Mouse (Mus musculus): Measurements from ENCODE around the gene Det1. TPM values are rescaled to one million over a fixed set of nuclear protein-coding genes. Genes with fewer than 3 reads are reported as not detected.

The Det1 gene
- polyA plus RNA-seq, 1 experiment from 2014 or later = 5.4 TPM

GRCm38 (mm10) chr7:78872831-78873230 lies 25.8 kb upstream of the Det1 start:
- no peak overlapping the region for H3K4me3 ChIP-seq (ENCODE audit: inconsistent target)
- WGBS (ENCODE audit: missing documents) = 87% methylated on average over 5 of the region's 5 CpGs
- H3K27ac ChIP-seq = no peak overlapping the region
- no peaks in the 10 kb centered on the region for H3K36me3 ChIP-seq (ENCODE audit: inconsistent target)
- no peaks in the 10 kb centered on the region for H3K79me2 ChIP-seq (ENCODE audit: inconsistent target)

- no peaks in the 10 kb centered on the region for H3K36me3 ChIP-seq (ENCODE audit: inconsistent target)
- 22% methylated on average over 6 of the region's 6 CpGs for WGBS (ENCODE audit: missing documents)
Observed at GRCm38 (mm10) chr7:78872366-78872765, 25.3 kb upstream of the Det1 start.

GRCm38 (mm10) chr7:78868731-78869130 lies 21.7 kb upstream of the Det1 start:
- Histone ChIP-seq H3K79me2 (ENCODE audit: inconsistent target) (no peaks in the 10 kb centered on the region), H3K36me3 (ENCODE audit: inconsistent target) (no peaks in the 10 kb centered on the region), H3K27ac (no peak overlapping the region), H3K4me3 (ENCODE audit: inconsistent target) (no peak overlapping the region)
- WGBS (ENCODE audit: missing documents) = 69% methylated on average over 5 of the region's 5 CpGs

More at GRCm38 (mm10) chr7:78872366-78872765, 25.3 kb upstream of the Det1 start:
- Histone ChIP-seq H3K27ac (no peak overlapping the region), H3K79me2 (ENCODE audit: inconsistent target) (no peaks in the 10 kb centered on the region), H3K4me3 (ENCODE audit: inconsistent target) (no peak overlapping the region)

GRCm38 (mm10) chr7:78865212-78865949 lies 18.3 kb upstream of the Det1 start:
- H3K4me3 ChIP-seq (ENCODE audit: inconsistent target) = no peak overlapping the region
- no peaks in the 10 kb centered on the region for H3K79me2 ChIP-seq (ENCODE audit: inconsistent target)
- 75% methylated on average over 12 of the region's 12 CpGs for WGBS (ENCODE audit: missing documents)
- no peak overlapping the region for H3K27ac ChIP-seq
- no peaks in the 10 kb centered on the region for H3K36me3 ChIP-seq (ENCODE audit: inconsistent target)

DNA sequence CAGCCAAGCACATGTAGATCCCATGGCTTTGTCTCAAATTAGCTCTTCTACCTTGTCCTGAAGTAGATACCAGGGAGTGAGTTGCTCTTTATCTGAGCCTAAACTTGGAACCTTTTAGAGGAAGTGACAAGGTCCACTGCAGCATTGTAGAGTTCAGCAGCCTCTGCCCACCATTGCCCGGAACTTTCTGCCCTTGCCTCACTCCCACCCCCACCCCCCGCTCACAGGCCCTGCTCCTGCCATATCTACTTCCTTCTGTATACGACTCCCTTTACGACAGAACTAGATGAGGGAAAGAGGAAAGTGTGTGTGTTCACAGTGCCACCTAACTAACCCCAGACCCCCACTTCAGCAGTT lies 17.4 kb upstream of the Det1 start:
- Histone ChIP-seq H3K4me3 (ENCODE audit: inconsistent target) (no peak overlapping the region), H3K27ac (no peak overlapping the region)
- WGBS (ENCODE audit: missing documents) = 12% methylated on average over 4 of the region's 4 CpGs

GRCm38 (mm10) chr7:78863796-78864445 lies 16.9 kb upstream of the Det1 start:
- 85% methylated on average over 7 of the region's 7 CpGs for WGBS (ENCODE audit: missing documents)
- Histone ChIP-seq H3K27ac (no peak overlapping the region), H3K4me3 (ENCODE audit: inconsistent target) (no peak overlapping the region), H3K79me2 (ENCODE audit: inconsistent target) (no peaks in the 10 kb centered on the region), H3K36me3 (ENCODE audit: inconsistent target) (no peaks in the 10 kb centered on the region)

More for the DNA sequence above, 17.4 kb upstream of the Det1 start:
- Histone ChIP-seq H3K79me2 (ENCODE audit: inconsistent target) (no peaks in the 10 kb centered on the region), H3K36me3 (ENCODE audit: inconsistent target) (no peaks in the 10 kb centered on the region)

DNA sequence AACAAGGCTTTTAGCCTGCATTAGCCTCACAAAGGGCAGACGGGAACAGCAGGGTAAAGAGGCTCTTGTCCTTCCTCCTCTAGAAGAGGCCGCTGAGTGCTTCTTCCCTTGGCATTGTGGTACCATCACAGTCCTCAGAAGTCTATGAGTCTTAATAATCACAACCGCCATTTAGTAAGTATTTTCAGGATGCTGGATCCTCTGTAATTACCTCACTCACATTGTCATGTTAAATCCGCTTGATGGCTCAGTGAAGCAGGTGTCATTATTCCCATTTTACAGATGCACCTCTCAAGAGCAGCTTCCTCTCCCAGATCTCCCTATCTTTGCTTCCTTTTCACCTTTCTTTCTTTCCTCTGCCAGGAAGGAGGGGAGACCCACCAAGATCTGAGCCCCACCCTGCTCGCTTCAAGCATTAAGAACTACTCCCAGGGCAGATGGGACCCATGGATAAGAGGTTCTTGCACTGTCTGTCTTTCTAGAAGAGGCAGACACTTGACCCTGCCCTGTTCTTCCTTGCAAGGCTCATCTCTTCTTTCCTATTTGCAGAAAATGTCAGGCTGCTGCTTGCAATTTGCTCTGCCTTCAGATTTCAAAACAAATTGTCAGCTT lies 8.1 kb upstream of the Det1 start:
- H3K27ac ChIP-seq = no peak overlapping the region
- 69% methylated on average over 5 of the region's 5 CpGs for WGBS (ENCODE audit: missing documents)
- H3K4me3 ChIP-seq (ENCODE audit: inconsistent target) = no peak overlapping the region
- H3K79me2 ChIP-seq (ENCODE audit: inconsistent target) = no peaks in the 10 kb centered on the region
- no peaks in the 10 kb centered on the region for H3K36me3 ChIP-seq (ENCODE audit: inconsistent target)

DNA sequence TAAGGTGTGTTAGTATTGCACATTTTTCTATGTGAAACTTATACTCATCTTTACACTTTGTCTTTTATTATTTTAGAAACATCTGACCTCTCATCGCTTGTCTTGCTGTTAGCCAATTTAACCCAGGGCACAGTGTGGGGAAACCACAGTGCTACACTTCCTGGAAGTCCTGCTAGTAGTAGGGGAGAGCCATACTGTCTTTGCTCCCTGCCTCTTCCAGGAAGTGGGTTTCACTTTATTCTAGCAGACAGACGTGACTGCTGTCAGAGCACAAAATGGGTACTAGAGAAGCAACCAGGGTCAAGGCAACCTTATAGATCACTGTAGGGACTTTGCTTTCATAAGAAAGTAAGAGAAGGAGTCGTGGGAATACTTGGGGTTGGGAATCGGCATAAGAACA lies 7.0 kb upstream of the Det1 start:
- H3K27ac ChIP-seq = no peak overlapping the region
- H3K36me3 ChIP-seq (ENCODE audit: inconsistent target) = no peaks in the 10 kb centered on the region
- H3K4me3 ChIP-seq (ENCODE audit: inconsistent target) = no peak overlapping the region
- 58% methylated on average over 4 of the region's 4 CpGs for WGBS (ENCODE audit: missing documents)
- H3K79me2 ChIP-seq (ENCODE audit: inconsistent target) = no peaks in the 10 kb centered on the region

DNA sequence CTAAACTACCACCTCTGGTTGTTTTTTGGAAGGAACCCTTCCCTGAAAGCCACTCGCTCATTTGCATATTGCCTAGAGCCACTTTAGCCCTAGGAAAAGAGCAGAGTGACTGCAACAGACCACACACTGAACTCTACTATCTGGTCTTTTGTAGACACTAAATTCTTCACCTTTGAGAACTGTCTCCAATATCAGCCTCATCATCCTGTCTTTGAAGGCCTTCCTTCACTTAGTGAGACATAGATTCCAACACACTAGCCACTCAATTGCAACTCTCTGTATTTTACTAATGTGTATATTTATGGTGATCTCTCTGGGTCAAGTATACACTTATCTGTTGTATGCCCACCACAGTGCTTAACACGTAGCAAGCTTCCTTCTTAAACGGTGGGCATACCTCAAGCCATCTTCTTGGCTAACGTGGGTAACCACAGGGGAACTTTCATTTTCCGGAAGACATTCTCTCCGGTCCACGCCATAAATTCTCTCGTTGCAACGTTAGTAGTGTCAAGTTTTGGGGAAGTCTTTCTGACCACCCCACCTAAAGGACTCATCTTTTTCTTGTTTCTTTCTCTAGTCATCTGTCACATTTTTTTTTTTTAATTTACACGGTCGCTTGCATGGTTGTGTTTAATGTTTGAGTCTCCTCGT lies 872 bp downstream of the Det1 start:
- H3K4me3 ChIP-seq (ENCODE audit: inconsistent target) = peak overlapping the region; percentile 84
- peaks cover 21% of the 10 kb centered on the region; the same call in 1 of the 2 replicates for H3K36me3 ChIP-seq (ENCODE audit: inconsistent target)
- H3K79me2 ChIP-seq (ENCODE audit: inconsistent target) = peaks cover 6% of the 10 kb centered on the region; the same call in 1 of the 2 replicates
- peak overlapping the region; percentile 62 for H3K27ac ChIP-seq
- 11% methylated on average over 12 of the region's 12 CpGs for WGBS (ENCODE audit: missing documents)

GRCm38 (mm10) chr7:78841601-78842000 lies 5.5 kb downstream of the Det1 start:
- H3K4me3 ChIP-seq (ENCODE audit: inconsistent target) = no peak overlapping the region
- H3K27ac ChIP-seq = no peak overlapping the region
- WGBS (ENCODE audit: missing documents) = 87% methylated on average over 5 of the region's 5 CpGs
- H3K79me2 ChIP-seq (ENCODE audit: inconsistent target) = peaks cover 6% of the 10 kb centered on the region; the same call in 1 of the 2 replicates
- peaks cover 50% of the 10 kb centered on the region; the same call in 1 of the 2 replicates for H3K36me3 ChIP-seq (ENCODE audit: inconsistent target)

- H3K36me3 ChIP-seq (ENCODE audit: inconsistent target) = peaks cover 36% of the 10 kb centered on the region; the same call in 1 of the 2 replicates
- WGBS (ENCODE audit: missing documents) = 34% methylated on average over 4 of the region's 4 CpGs
Observed at GRCm38 (mm10) chr7:78837250-78837649, 9.8 kb downstream of the Det1 start.

DNA sequence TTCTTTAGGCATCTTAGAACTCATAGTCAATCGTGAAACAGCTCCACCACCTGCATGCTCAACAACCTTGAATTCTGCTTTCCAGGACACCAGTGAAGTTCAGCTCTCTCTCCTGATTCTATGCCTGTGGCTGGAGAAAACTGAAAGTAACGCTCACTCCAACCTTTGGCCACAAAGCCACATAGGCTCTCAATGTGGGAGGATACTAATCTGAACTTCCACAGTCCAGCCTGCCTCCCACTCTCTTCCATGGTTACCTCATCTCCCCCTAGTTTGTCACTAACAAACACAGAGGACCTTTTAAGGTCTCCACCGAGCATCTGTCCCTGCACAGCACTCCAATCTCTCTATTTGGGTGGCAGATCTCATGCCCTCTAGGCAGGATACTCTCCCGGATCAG lies 11.4 kb downstream of the Det1 start:
- Histone ChIP-seq H3K27ac (no peak overlapping the region), H3K4me3 (ENCODE audit: inconsistent target) (no peak overlapping the region), H3K79me2 (ENCODE audit: inconsistent target) (no peaks in the 10 kb centered on the region), H3K36me3 (ENCODE audit: inconsistent target) (peaks cover 25% of the 10 kb centered on the region; the same call in 1 of the 2 replicates)
- 94% methylated on average over 4 of the region's 4 CpGs for WGBS (ENCODE audit: missing documents)

More at GRCm38 (mm10) chr7:78837250-78837649, 9.8 kb downstream of the Det1 start:
- Histone ChIP-seq H3K27ac (no peak overlapping the region), H3K4me3 (ENCODE audit: inconsistent target) (no peak overlapping the region), H3K79me2 (ENCODE audit: inconsistent target) (no peaks in the 10 kb centered on the region)

GRCm38 (mm10) chr7:78827749-78828362 lies 19.2 kb downstream of the Det1 start:
- Histone ChIP-seq H3K36me3 (ENCODE audit: inconsistent target) (peaks cover 60% of the 10 kb centered on the region; the same call in 1 of the 2 replicates), H3K79me2 (ENCODE audit: inconsistent target) (no peaks in the 10 kb centered on the region), H3K4me3 (ENCODE audit: inconsistent target) (no peak overlapping the region), H3K27ac (no peak overlapping the region)
- WGBS (ENCODE audit: missing documents) = 92% methylated on average over 14 of the region's 14 CpGs

GRCm38 (mm10) chr7:78826682-78827385 lies 20.2 kb downstream of the Det1 start:
- H3K27ac ChIP-seq = no peak overlapping the region
- 89% methylated on average over 9 of the region's 9 CpGs for WGBS (ENCODE audit: missing documents)

More at GRCm38 (mm10) chr7:78826682-78827385, 20.2 kb downstream of the Det1 start:
- Histone ChIP-seq H3K79me2 (ENCODE audit: inconsistent target) (no peaks in the 10 kb centered on the region), H3K36me3 (ENCODE audit: inconsistent target) (peaks cover 60% of the 10 kb centered on the region; the same call in 1 of the 2 replicates), H3K4me3 (ENCODE audit: inconsistent target) (no peak overlapping the region)

Data from macrophage (primary cell).